Mouse (Mus musculus): ENCODE measurements at regions not wholly inside any gene's neighbourhood (a gene's known extent, or its start where the extent isn't known, plus 50 kb on each side); places are given as distances from the start of the nearest gene placed in this dataset.

- 32% methylated on average over 4 of the region's 4 CpGs for WGBS
- peak; percentile 62; the same call in 1 of the 2 replicates for ATAC-seq
- Histone ChIP-seq H3K4me1 (replicated peaks) (peaks cover 3% of the 10 kb centered on the region; the same call in 1 of the 2 replicates), H3K27me3 (no peaks in the 10 kb centered on the region), H3K9me3 (no peaks in the 10 kb centered on the region), H3K4me2 (replicated peaks) (no peak overlapping the region), H3K4me3 (replicated peaks) (no peak overlapping the region), H3K36me3 (no peaks in the 10 kb centered on the region), H3K9ac (replicated peaks) (no peak overlapping the region), H3K27ac (no peak overlapping the region)
These were observed 257.7 kb upstream of the Rnaseh2b start for GRCm38 (mm10) chr14:62034664-62035063.

- Histone ChIP-seq H3K27ac (no peak overlapping the region), H3K4me2 (replicated peaks) (no peak overlapping the region), H3K9ac (replicated peaks) (no peak overlapping the region), H3K9me3 (no peaks in the 10 kb centered on the region), H3K4me1 (replicated peaks) (peaks cover 3% of the 10 kb centered on the region; the same call in 1 of the 2 replicates), H3K4me3 (replicated peaks) (no peak overlapping the region), H3K36me3 (no peaks in the 10 kb centered on the region), H3K27me3 (no peaks in the 10 kb centered on the region)
- no peak for ATAC-seq
- 90% methylated on average over 3 of the region's 3 CpGs for WGBS
These were observed 257.0 kb upstream of the Rnaseh2b start for GRCm38 (mm10) chr14:62035416-62035815.

GRCm38 (mm10) chr14:62037514-62037913 lies 254.9 kb upstream of the Rnaseh2b start:
- no peak overlapping the region for H3K27ac ChIP-seq
- no peak overlapping the region for H3K4me2 ChIP-seq (replicated peaks)
- peaks cover 3% of the 10 kb centered on the region; the same call in 1 of the 2 replicates for H3K4me1 ChIP-seq (replicated peaks)
- ATAC-seq, result no peak
- 84% methylated on average over 1 of the region's 1 CpGs for WGBS
- H3K36me3 ChIP-seq, result no peaks in the 10 kb centered on the region
- H3K9ac ChIP-seq (replicated peaks), result no peak overlapping the region
- H3K27me3 ChIP-seq, result no peaks in the 10 kb centered on the region
- H3K9me3 ChIP-seq, result no peaks in the 10 kb centered on the region
- H3K4me3 ChIP-seq (replicated peaks), result no peak overlapping the region

GRCm38 (mm10) chr14:62037917-62038316 lies 254.5 kb upstream of the Rnaseh2b start:
- ATAC-seq, result no peak
- Histone ChIP-seq H3K4me2 (replicated peaks) (no peak overlapping the region), H3K4me1 (replicated peaks) (peaks cover 3% of the 10 kb centered on the region; the same call in 1 of the 2 replicates), H3K27me3 (no peaks in the 10 kb centered on the region), H3K36me3 (no peaks in the 10 kb centered on the region), H3K4me3 (replicated peaks) (no peak overlapping the region), H3K27ac (no peak overlapping the region), H3K9me3 (no peaks in the 10 kb centered on the region), H3K9ac (replicated peaks) (no peak overlapping the region)
- 96% methylated on average over 5 of the region's 5 CpGs for WGBS

GRCm38 (mm10) chr14:62042305-62043116 lies 249.9 kb upstream of the Rnaseh2b start:
- Histone ChIP-seq H3K4me2 (replicated peaks) (no peak overlapping the region), H3K36me3 (no peaks in the 10 kb centered on the region), H3K4me3 (replicated peaks) (no peak overlapping the region), H3K27me3 (no peaks in the 10 kb centered on the region), H3K27ac (no peak overlapping the region), H3K4me1 (replicated peaks) (no peaks in the 10 kb centered on the region), H3K9ac (replicated peaks) (no peak overlapping the region), H3K9me3 (no peaks in the 10 kb centered on the region; the same call in 1 of the 2 replicates)
- peak; percentile 76 for ATAC-seq
- 51% methylated on average over 11 of the region's 11 CpGs for WGBS

- Histone ChIP-seq H3K9me3 (no peaks in the 10 kb centered on the region; the same call in 1 of the 2 replicates), H3K27me3 (no peaks in the 10 kb centered on the region), H3K4me3 (replicated peaks) (no peak overlapping the region), H3K4me2 (replicated peaks) (no peak overlapping the region), H3K36me3 (no peaks in the 10 kb centered on the region), H3K4me1 (replicated peaks) (no peaks in the 10 kb centered on the region), H3K9ac (replicated peaks) (no peak overlapping the region), H3K27ac (no peak overlapping the region)
- no peak for ATAC-seq
- 63% methylated on average over 4 of the region's 4 CpGs for WGBS
These were observed 249.3 kb upstream of the Rnaseh2b start for GRCm38 (mm10) chr14:62043117-62043422.

- Histone ChIP-seq H3K4me2 (replicated peaks) (no peak overlapping the region), H3K4me1 (replicated peaks) (no peaks in the 10 kb centered on the region), H3K27ac (no peak overlapping the region), H3K9me3 (no peaks in the 10 kb centered on the region), H3K27me3 (no peaks in the 10 kb centered on the region), H3K4me3 (replicated peaks) (no peak overlapping the region), H3K9ac (replicated peaks) (no peak overlapping the region), H3K36me3 (no peaks in the 10 kb centered on the region)
- 93% methylated on average over 6 of the region's 6 CpGs for WGBS
- no peak for ATAC-seq
These were observed 241.4 kb upstream of the Rnaseh2b start for GRCm38 (mm10) chr14:62050941-62051340.

- Histone ChIP-seq H3K4me2 (replicated peaks) (no peak overlapping the region), H3K9ac (replicated peaks) (no peak overlapping the region), H3K4me1 (replicated peaks) (no peaks in the 10 kb centered on the region), H3K9me3 (no peaks in the 10 kb centered on the region), H3K4me3 (replicated peaks) (no peak overlapping the region), H3K27ac (no peak overlapping the region), H3K36me3 (no peaks in the 10 kb centered on the region), H3K27me3 (no peaks in the 10 kb centered on the region)
- ATAC-seq, result no peak
- 51% methylated on average over 1 of the region's 1 CpGs for WGBS
These were observed 240.5 kb upstream of the Rnaseh2b start for GRCm38 (mm10) chr14:62051923-62052322.

GRCm38 (mm10) chr14:62053004-62053403 lies 239.4 kb upstream of the Rnaseh2b start:
- Histone ChIP-seq H3K9me3 (no peaks in the 10 kb centered on the region), H3K9ac (replicated peaks) (no peak overlapping the region), H3K27me3 (no peaks in the 10 kb centered on the region), H3K4me1 (replicated peaks) (no peaks in the 10 kb centered on the region), H3K27ac (no peak overlapping the region), H3K4me2 (replicated peaks) (no peak overlapping the region), H3K36me3 (no peaks in the 10 kb centered on the region), H3K4me3 (replicated peaks) (no peak overlapping the region)
- no peak for ATAC-seq
- WGBS, result 89% methylated on average over 6 of the region's 6 CpGs

GRCm38 (mm10) chr14:62057096-62057495 lies 235.3 kb upstream of the Rnaseh2b start:
- no peaks in the 10 kb centered on the region for H3K9me3 ChIP-seq
- no peak for ATAC-seq
- 92% methylated on average over 4 of the region's 4 CpGs for WGBS
- H3K4me3 ChIP-seq (replicated peaks), result no peak overlapping the region
- no peak overlapping the region for H3K27ac ChIP-seq
- H3K36me3 ChIP-seq, result no peaks in the 10 kb centered on the region
- H3K9ac ChIP-seq (replicated peaks), result no peak overlapping the region
- H3K4me1 ChIP-seq (replicated peaks), result no peaks in the 10 kb centered on the region
- H3K4me2 ChIP-seq (replicated peaks), result no peak overlapping the region
- no peaks in the 10 kb centered on the region for H3K27me3 ChIP-seq

GRCm38 (mm10) chr14:62058100-62058499 lies 234.3 kb upstream of the Rnaseh2b start:
- H3K9me3 ChIP-seq, result no peaks in the 10 kb centered on the region
- no peak for ATAC-seq
- WGBS, result 90% methylated on average over 1 of the region's 1 CpGs

GRCm38 (mm10) chr14:62071140-62071539 lies 221.2 kb upstream of the Rnaseh2b start:
- 87% methylated on average over 6 of the region's 6 CpGs for WGBS
- Histone ChIP-seq H3K9ac (replicated peaks) (no peak overlapping the region), H3K9me3 (no peaks in the 10 kb centered on the region), H3K36me3 (no peaks in the 10 kb centered on the region), H3K27me3 (no peaks in the 10 kb centered on the region), H3K27ac (no peak overlapping the region), H3K4me3 (replicated peaks) (no peak overlapping the region), H3K4me2 (replicated peaks) (no peak overlapping the region), H3K4me1 (replicated peaks) (no peaks in the 10 kb centered on the region)
- ATAC-seq, result no peak

More at GRCm38 (mm10) chr14:62058100-62058499, 234.3 kb upstream of the Rnaseh2b start:
- Histone ChIP-seq H3K4me1 (replicated peaks) (no peaks in the 10 kb centered on the region), H3K27ac (no peak overlapping the region), H3K27me3 (no peaks in the 10 kb centered on the region), H3K4me2 (replicated peaks) (no peak overlapping the region), H3K9ac (replicated peaks) (no peak overlapping the region), H3K36me3 (no peaks in the 10 kb centered on the region), H3K4me3 (replicated peaks) (no peak overlapping the region)

GRCm38 (mm10) chr14:62084047-62084446 lies 208.3 kb upstream of the Rnaseh2b start:
- no peaks in the 10 kb centered on the region for H3K36me3 ChIP-seq
- 69% methylated on average over 2 of the region's 2 CpGs for WGBS
- H3K27me3 ChIP-seq, result no peaks in the 10 kb centered on the region
- no peak for ATAC-seq
- H3K9ac ChIP-seq (replicated peaks), result no peak overlapping the region
- no peak overlapping the region for H3K27ac ChIP-seq
- no peaks in the 10 kb centered on the region for H3K4me1 ChIP-seq (replicated peaks)
- no peaks in the 10 kb centered on the region for H3K9me3 ChIP-seq
- H3K4me3 ChIP-seq (replicated peaks), result no peak overlapping the region
- no peak overlapping the region for H3K4me2 ChIP-seq (replicated peaks)

Measured in midbrain, embryonic 13.5 days (tissue).